Mouse (Mus musculus): ENCODE data around the gene Coq10b.

GRCm38 (mm10) chr1:55088611-55089497 lies 36.3 kb downstream of the Coq10b start:
- TF ChIP-seq GATA1 (IDR thresholded peaks at IDR 0.05; ENCODE audit: low read length), result no peak
- no peak for TF ChIP-seq TAL1 (IDR thresholded peaks at IDR 0.05; ENCODE audit: low read length)
